Mouse (Mus musculus): ENCODE results near the gene Pidd1. TPM values are rescaled to one million over a fixed set of nuclear protein-coding genes. Genes with fewer than 3 reads are reported as not detected.

Pidd1 gene
- polyA plus RNA-seq, 1 experiment from 2014 or later: 15.7 TPM

- Histone ChIP-seq H3K36me3 (ENCODE audit: control insufficient read depth, insufficient read depth, low read length) (peaks cover 11% of the 10 kb centered on the region), H3K27me3 (ENCODE audit: control insufficient read depth, insufficient read depth, low read length) (peaks cover 39% of the 10 kb centered on the region), H3K27ac (replicated peaks; ENCODE audit: low read depth, low read length) (no peak overlapping the region), H3K4me3 (ENCODE audit: low read depth, low read length) (no peak overlapping the region), H3K4me2 (ENCODE audit: low read depth, severe bottlenecking) (peak overlapping the region; percentile 47; the same call in 1 of the 2 replicates), H3K9ac (ENCODE audit: low read length) (no peak overlapping the region), H3K4me1 (ENCODE audit: control insufficient read depth, insufficient read depth, low read length) (peaks cover 40% of the 10 kb centered on the region), H3K9me3 (ENCODE audit: control insufficient read depth, low read length) (no peaks in the 10 kb centered on the region)
- peak; percentile 39 for DNase-seq (ENCODE audit: low spot score)
- no peak for ATAC-seq (ENCODE audit: insufficient number of reproducible peaks, low FRiP score, low TSS enrichment, low read depth)
- WGBS: 31% methylated on average over 9 of the region's 10 CpGs
These were observed 21.7 kb upstream of the Pidd1 start for GRCm38 (mm10) chr7:141465388-141466044.

GRCm38 (mm10) chr7:141464603-141465201 is 20.9 kb upstream of the Pidd1 start:
- peak overlapping the region; percentile 10 for H3K4me3 ChIP-seq (ENCODE audit: low read depth, low read length)
- WGBS: 3% methylated on average over 38 of the region's 38 CpGs
- peaks cover 44% of the 10 kb centered on the region for H3K27me3 ChIP-seq (ENCODE audit: control insufficient read depth, insufficient read depth, low read length)
- H3K36me3 ChIP-seq (ENCODE audit: control insufficient read depth, insufficient read depth, low read length): peaks cover 4% of the 10 kb centered on the region
- H3K27ac ChIP-seq (replicated peaks; ENCODE audit: low read depth, low read length): no peak overlapping the region
- DNase-seq (ENCODE audit: low spot score): peak; percentile 57
- H3K9ac ChIP-seq (ENCODE audit: low read length): no peak overlapping the region
- peak overlapping the region; percentile 47 for H3K4me2 ChIP-seq (ENCODE audit: low read depth, severe bottlenecking)
- ATAC-seq (ENCODE audit: insufficient number of reproducible peaks, low FRiP score, low TSS enrichment, low read depth): no peak
- H3K9me3 ChIP-seq (ENCODE audit: control insufficient read depth, low read length): no peaks in the 10 kb centered on the region
- H3K4me1 ChIP-seq (ENCODE audit: control insufficient read depth, insufficient read depth, low read length): peaks cover 40% of the 10 kb centered on the region

- H3K27ac ChIP-seq (replicated peaks; ENCODE audit: low read depth, low read length): no peak overlapping the region
- no peak overlapping the region for H3K9ac ChIP-seq (ENCODE audit: low read length)
- WGBS: 24% methylated on average over 12 of the region's 12 CpGs
- peaks cover 36% of the 10 kb centered on the region for H3K4me1 ChIP-seq (ENCODE audit: control insufficient read depth, insufficient read depth, low read length)
- DNase-seq (ENCODE audit: low spot score) (no peak), ATAC-seq (ENCODE audit: insufficient number of reproducible peaks, low FRiP score, low TSS enrichment, low read depth) (no peak)
- peak overlapping the region; percentile 10 for H3K4me3 ChIP-seq (ENCODE audit: low read depth, low read length)
- H3K9me3 ChIP-seq (ENCODE audit: control insufficient read depth, low read length): no peaks in the 10 kb centered on the region
- peak overlapping the region; percentile 47 for H3K4me2 ChIP-seq (ENCODE audit: low read depth, severe bottlenecking)
- H3K27me3 ChIP-seq (ENCODE audit: control insufficient read depth, insufficient read depth, low read length): peaks cover 48% of the 10 kb centered on the region
- H3K36me3 ChIP-seq (ENCODE audit: control insufficient read depth, insufficient read depth, low read length): no peaks in the 10 kb centered on the region
These were observed 20.2 kb upstream of the Pidd1 start for GRCm38 (mm10) chr7:141463824-141464602.

GRCm38 (mm10) chr7:141462333-141462821 is 18.6 kb upstream of the Pidd1 start:
- 3% methylated on average over 5 of the region's 5 CpGs for WGBS
- peaks cover 25% of the 10 kb centered on the region for H3K4me1 ChIP-seq (ENCODE audit: control insufficient read depth, insufficient read depth, low read length)
- H3K4me3 ChIP-seq (ENCODE audit: low read depth, low read length): peak overlapping the region; percentile 23; the same call in 1 of the 2 replicates
- no peaks in the 10 kb centered on the region for H3K36me3 ChIP-seq (ENCODE audit: control insufficient read depth, insufficient read depth, low read length)
- no peak overlapping the region for H3K9ac ChIP-seq (ENCODE audit: low read length)
- no peak for ATAC-seq (ENCODE audit: insufficient number of reproducible peaks, low FRiP score, low TSS enrichment, low read depth)
- DNase-seq (ENCODE audit: low spot score): peak; percentile 41
- H3K27me3 ChIP-seq (ENCODE audit: control insufficient read depth, insufficient read depth, low read length): peaks cover 48% of the 10 kb centered on the region
- H3K9me3 ChIP-seq (ENCODE audit: control insufficient read depth, low read length): no peaks in the 10 kb centered on the region
- H3K27ac ChIP-seq (replicated peaks; ENCODE audit: low read depth, low read length): no peak overlapping the region
- H3K4me2 ChIP-seq (ENCODE audit: low read depth, severe bottlenecking): peak overlapping the region; percentile 53

- Histone ChIP-seq H3K4me2 (ENCODE audit: low read depth, severe bottlenecking) (peak overlapping the region; percentile 53), H3K27ac (replicated peaks; ENCODE audit: low read depth, low read length) (no peak overlapping the region)
- DNase-seq (ENCODE audit: low spot score): no peak
These were observed 17.9 kb upstream of the Pidd1 start for GRCm38 (mm10) chr7:141461521-141462332.

GRCm38 (mm10) chr7:141460391-141461113 is 16.7 kb upstream of the Pidd1 start, which contains the start of gene Cracr2b:
Cracr2b (plus strand) TSS chr7:141461094.
- no peak for DNase-seq (ENCODE audit: low spot score)
- peak within 1 kb of the TSS; percentile 53 for H3K4me2 ChIP-seq (ENCODE audit: low read depth, severe bottlenecking)
- H3K9me3 ChIP-seq (ENCODE audit: control insufficient read depth, low read length): no peaks in the 10 kb centered on the region
- 71% methylated on average over 15 of the region's 15 CpGs for WGBS
- peak within 1 kb of the TSS; percentile 36; the same call in 1 of the 2 replicates for H3K9ac ChIP-seq (ENCODE audit: low read length)
- H3K27ac ChIP-seq (replicated peaks; ENCODE audit: low read depth, low read length): no peak within 1 kb of the TSS
- peak within 1 kb of the TSS; percentile 23 for H3K4me3 ChIP-seq (ENCODE audit: low read depth, low read length)
- H3K4me1 ChIP-seq (ENCODE audit: control insufficient read depth, insufficient read depth, low read length): peaks cover 27% of the 10 kb centered on the region
- no peaks in the 10 kb centered on the region for H3K36me3 ChIP-seq (ENCODE audit: control insufficient read depth, insufficient read depth, low read length)
- H3K27me3 ChIP-seq (ENCODE audit: control insufficient read depth, insufficient read depth, low read length): peaks cover 48% of the 10 kb centered on the region
- no peak for ATAC-seq (ENCODE audit: insufficient number of reproducible peaks, low FRiP score, low TSS enrichment, low read depth)

More at GRCm38 (mm10) chr7:141461521-141462332, 17.9 kb upstream of the Pidd1 start:
- no peaks in the 10 kb centered on the region for H3K9me3 ChIP-seq (ENCODE audit: control insufficient read depth, low read length)
- peaks cover 48% of the 10 kb centered on the region for H3K27me3 ChIP-seq (ENCODE audit: control insufficient read depth, insufficient read depth, low read length)
- no peaks in the 10 kb centered on the region for H3K36me3 ChIP-seq (ENCODE audit: control insufficient read depth, insufficient read depth, low read length)
- H3K4me3 ChIP-seq (ENCODE audit: low read depth, low read length): peak overlapping the region; percentile 23
- 2% methylated on average over 40 of the region's 59 CpGs for WGBS
- ATAC-seq (ENCODE audit: insufficient number of reproducible peaks, low FRiP score, low TSS enrichment, low read depth): no peak
- peaks cover 20% of the 10 kb centered on the region for H3K4me1 ChIP-seq (ENCODE audit: control insufficient read depth, insufficient read depth, low read length)
- peak overlapping the region; percentile 36; the same call in 1 of the 2 replicates for H3K9ac ChIP-seq (ENCODE audit: low read length)

GRCm38 (mm10) chr7:141460001-141460390 is 16.2 kb upstream of the Pidd1 start:
- peaks cover 23% of the 10 kb centered on the region for H3K4me1 ChIP-seq (ENCODE audit: control insufficient read depth, insufficient read depth, low read length)
- H3K9me3 ChIP-seq (ENCODE audit: control insufficient read depth, low read length): no peaks in the 10 kb centered on the region
- 71% methylated on average over 5 of the region's 5 CpGs for WGBS
- peaks cover 47% of the 10 kb centered on the region for H3K27me3 ChIP-seq (ENCODE audit: control insufficient read depth, insufficient read depth, low read length)
- no peaks in the 10 kb centered on the region for H3K36me3 ChIP-seq (ENCODE audit: control insufficient read depth, insufficient read depth, low read length)
- H3K27ac ChIP-seq (replicated peaks; ENCODE audit: low read depth, low read length): no peak overlapping the region
- H3K9ac ChIP-seq (ENCODE audit: low read length): no peak overlapping the region
- H3K4me2 ChIP-seq (ENCODE audit: low read depth, severe bottlenecking): no peak overlapping the region
- ATAC-seq (ENCODE audit: insufficient number of reproducible peaks, low FRiP score, low TSS enrichment, low read depth) (no peak), DNase-seq (ENCODE audit: low spot score) (no peak)
- no peak overlapping the region for H3K4me3 ChIP-seq (ENCODE audit: low read depth, low read length)

Measured in limb, embryonic 11.5 days (tissue).